Mouse (Mus musculus) induced T-regulatory cell, adult 2 months (primary cell): ENCODE data around the gene Vmn1r20.
A peak's percentile ranks its signal among the peaks of the same experiment; 100 is the strongest.
"Not testable (repeated sequence)": the region's sequence is repeated elsewhere in the genome, so short reads cannot be mapped to it uniquely, and the experiment has no call there.

ENCODE experiments used
- DNase-seq: peaks from one replicate; pipeline ENCODE4 v3.0.0-alpha.2; 2012; ENCODE audit warnings: low read depth

The Vmn1r20 gene

DNA sequence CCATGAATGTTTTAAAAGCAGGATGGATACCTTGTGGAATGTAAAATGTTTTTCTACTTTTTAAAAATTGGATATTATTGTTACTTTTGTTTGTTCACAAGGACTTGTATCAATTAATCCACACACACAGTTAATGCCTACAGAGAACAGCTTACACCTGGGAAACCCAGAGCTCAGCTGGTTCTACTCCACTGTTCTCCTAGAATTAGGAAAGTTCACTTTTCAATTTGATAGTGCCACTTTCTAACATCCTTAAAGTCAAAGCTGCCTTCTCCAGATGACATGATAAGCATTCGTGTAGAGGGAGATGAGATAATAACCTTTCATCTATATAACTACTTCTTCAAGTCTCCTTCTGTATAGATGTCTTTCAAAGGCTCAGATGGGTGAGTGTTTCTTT is at the start of gene Vmn1r20:
Vmn1r20 (plus strand) TSS at position 301 of the 400 bp plus-strand sequence.
- DNase-seq = no peak

DNA sequence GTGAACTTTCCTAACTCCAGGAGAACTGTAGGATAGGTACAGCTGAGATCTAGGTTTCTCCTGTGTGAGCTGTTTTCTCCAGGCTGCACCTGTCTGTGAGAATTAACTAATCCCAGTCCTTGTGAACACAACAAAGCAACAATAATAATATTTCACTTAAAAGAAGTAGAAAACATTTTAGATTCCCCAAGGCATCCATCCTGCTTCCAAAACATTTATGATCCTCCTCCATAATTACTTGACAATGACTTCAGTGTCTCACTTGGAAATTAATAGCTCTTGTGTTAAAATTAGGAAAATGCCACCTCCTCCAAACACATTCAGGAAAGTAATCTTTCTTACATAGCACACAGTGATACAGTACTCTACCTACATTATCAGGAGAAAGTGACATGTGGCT is 33.0 kb upstream of the Vmn1r20 start, which contains the start of gene Vmn1r18:
Vmn1r18 (minus strand) TSS at position 101 of the 400 bp plus-strand sequence.
- DNase-seq = no peak

DNA sequence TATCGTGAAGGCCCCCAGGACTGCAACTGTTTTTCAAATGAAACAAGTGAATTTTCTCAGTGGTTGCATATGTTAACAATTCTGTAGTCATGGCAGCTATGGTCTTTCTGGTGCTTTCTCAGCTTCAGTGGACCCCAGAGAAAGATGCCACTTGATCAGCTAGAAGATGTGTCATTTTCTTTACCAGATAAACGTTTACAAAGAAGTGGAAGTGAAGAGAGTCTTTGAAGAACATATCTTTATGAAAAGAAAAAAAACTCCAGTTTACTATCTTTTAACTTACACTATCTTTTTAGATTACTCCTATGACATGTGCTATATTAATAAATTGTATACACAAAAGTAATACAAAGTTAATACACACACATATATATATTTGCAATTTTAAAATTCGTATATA is 25.2 kb upstream of the Vmn1r20 start, which contains the start of gene Vmn1r19:
Vmn1r19 (plus strand) TSS at position 301 of the 400 bp plus-strand sequence.
- DNase-seq = not testable (repeated sequence)

DNA sequence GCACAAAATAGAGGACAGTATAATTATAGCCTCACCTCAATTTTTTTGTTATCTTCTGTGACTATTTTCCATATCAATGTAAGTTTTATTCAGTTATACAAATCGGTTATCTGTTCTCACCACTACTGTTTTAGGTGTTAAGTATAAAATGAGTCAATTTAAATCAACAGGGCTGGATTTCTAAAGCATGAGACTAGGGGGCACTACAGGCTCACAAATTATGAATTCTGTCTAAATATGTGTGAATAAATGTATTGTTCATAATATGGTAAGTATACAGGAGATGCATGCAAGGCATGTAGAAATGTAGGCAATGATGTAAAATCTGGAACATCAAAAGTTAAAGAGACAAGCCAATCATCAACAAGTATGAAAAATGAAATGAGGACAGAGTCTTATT is 2.5 kb downstream of the Vmn1r20 start:
- DNase-seq = peak; percentile 30

DNA sequence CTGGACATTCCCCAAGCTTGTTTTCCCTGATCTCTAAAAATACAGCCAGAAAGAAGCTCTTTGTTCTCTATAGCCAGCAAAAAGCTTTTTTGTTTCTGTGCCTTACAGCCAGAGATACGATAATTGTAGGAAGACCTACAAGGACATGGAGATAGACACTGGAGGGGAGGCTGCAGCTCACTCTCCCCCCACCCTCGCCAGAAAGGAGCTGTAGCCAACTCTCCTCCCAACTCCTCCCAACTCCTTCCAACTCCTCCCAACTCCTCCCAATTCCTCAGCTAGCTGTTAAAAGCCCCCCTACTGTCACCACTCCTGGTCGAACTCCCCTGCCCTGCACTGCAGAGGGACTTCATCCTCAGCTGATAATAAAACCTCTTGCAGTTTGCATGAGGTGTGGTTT is 39.4 kb downstream of the Vmn1r20 start:
- DNase-seq = not testable (repeated sequence)
